Mouse (Mus musculus): ENCODE results near the gene Extl2.

DNA sequence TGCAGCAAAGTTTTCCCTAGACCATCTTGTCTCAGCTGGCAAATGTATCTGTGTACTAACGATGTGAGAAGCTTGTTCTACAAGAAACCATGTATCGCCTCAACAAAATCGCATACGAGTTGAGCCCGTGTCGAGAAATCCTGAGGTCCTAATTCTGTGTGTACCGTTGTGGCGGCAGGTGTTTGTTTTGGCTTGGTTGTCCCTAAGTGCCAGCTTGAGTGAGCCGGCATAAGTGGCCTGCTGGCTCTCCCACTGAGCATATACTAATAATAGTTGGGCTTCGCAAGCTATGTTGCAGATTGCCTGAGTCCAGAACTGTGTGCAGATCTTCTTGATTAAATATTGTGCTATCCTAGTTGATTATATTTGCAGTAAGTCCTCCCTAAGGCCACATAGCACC, 18.4 kb downstream of the Extl2 start:
- no peak for TF ChIP-seq CTCF (IDR thresholded peaks at IDR 0.05; ENCODE audit: control insufficient read depth, insufficient read depth, insufficient replicate concordance, low read depth, low read length)
- TF ChIP-seq POLR2A (IDR thresholded peaks at IDR 0.05; ENCODE audit: control insufficient read depth, low read depth, low read length): no peak

Data from testis, adult 2 months (tissue).